Mouse (Mus musculus) G1E-ER4 (cell line): ENCODE data around the gene Crybg2. TPM values are rescaled to one million over a fixed set of nuclear protein-coding genes. Genes with fewer than 3 reads are reported as not detected.

Experiments
- GATA1 ChIP-seq: IDR thresholded peaks from one replicate; pipeline ENCODE4 v1.8.0; 2012; ENCODE audit warnings: low read length, inconsistent platforms
- polyA plus RNA-seq: library from polyadenylated mRNA; stranded (reverse); fragments of >175 nt; gene quantifications from 2 replicates; pipeline ENCODE4 v1.2.3, GENCODE M21; 2012

Gene Crybg2
- polyA plus RNA-seq, 1 experiment, result 0.13 TPM

DNA sequence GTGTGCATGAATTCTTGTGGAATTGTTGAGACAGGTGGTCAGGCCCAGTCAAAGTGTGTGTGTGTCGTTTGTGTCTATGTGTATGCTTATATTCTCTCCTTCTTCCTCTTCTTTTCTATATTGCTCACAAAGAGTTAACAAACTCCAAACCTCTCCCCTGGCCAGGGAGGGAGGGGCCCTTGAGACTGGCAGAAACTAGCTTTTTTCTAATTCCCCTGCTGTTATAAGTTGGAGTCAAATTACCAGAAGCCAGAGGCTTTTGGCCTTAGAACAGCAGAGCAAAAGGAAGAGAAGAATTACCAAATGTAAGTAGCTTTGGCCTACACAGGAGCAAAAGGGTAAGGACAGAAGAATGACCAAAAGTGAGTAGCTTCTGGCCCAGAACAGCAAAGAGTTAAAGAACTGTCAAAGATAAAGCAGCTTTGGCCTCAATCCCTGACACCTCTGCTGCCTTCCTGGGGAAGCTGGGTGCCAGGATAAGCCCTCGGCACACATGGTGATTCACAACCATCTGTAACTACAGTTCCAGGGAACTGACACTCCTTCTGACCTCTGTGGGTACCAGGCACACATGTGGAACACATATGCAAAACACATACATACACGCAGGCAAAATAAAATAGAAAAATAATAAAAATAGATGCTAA is 75.8 kb downstream of the Crybg2 start:
- TF ChIP-seq GATA1, result no peak

DNA sequence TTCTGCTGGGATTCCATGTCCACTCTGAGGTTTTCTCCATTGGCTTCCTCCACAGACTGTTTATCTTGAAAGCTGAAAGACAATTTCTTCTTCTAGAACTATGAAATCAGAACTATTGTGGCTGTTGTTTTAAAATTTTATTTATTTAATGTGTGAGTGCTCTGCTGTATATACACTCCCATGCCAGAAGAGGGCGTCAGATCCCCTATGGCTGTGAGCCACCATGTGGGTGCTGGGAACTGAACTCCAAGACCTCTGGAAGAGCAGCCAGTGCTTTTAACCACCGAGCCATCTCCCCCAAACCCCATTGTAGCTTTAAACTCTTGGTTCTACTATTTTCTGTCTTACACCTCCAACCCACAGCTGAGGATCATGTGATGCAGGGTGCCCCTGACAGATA is 78.2 kb downstream of the Crybg2 start:
- no peak for TF ChIP-seq GATA1

Other genes starting within 250 kb of the Crybg2 start
- 2.4 and 3.7 TPM in 2 replicates for gene Rps6ka1, start 173.0 kb upstream of the Crybg2 start, polyA plus RNA-seq
- gene Hmgn2, start 92.2 kb upstream of the Crybg2 start, polyA plus RNA-seq, result 641 and 793 TPM in 2 replicates
- 24.0 and 27.2 TPM in 2 replicates for gene Dhdds, start 59.9 kb upstream of the Crybg2 start, polyA plus RNA-seq
- gene Lin28a, start 42.0 kb upstream of the Crybg2 start, polyA plus RNA-seq, result not detected in 2 replicates
- gene Zfp683, start 7.0 kb upstream of the Crybg2 start, polyA plus RNA-seq, result not detected in 2 replicates
- gene Cd52, start 34.3 kb downstream of the Crybg2 start, polyA plus RNA-seq, result 0.18 TPM in 1 of 2 replicates, not detected in the other
- 6.2 and 11.1 TPM in 2 replicates for gene Ubxn11, start 41.8 kb downstream of the Crybg2 start, polyA plus RNA-seq
- 86.9 and 168 TPM in 2 replicates for gene Sh3bgrl3, start 68.0 kb downstream of the Crybg2 start, polyA plus RNA-seq
- 35.7 and 85.6 TPM in 2 replicates for gene Cep85, start 126.3 kb downstream of the Crybg2 start, polyA plus RNA-seq
- not detected in 2 replicates for gene Gm7534, start 142.2 kb downstream of the Crybg2 start, polyA plus RNA-seq
- gene Catsper4, start 166.6 kb downstream of the Crybg2 start, polyA plus RNA-seq, result not detected in 2 replicates
- not detected in 2 replicates for gene Cnksr1, start 177.6 kb downstream of the Crybg2 start, polyA plus RNA-seq
- 0.05 TPM in 1 of 2 replicates, not detected in the other for gene E130218I03Rik, start 182.8 kb downstream of the Crybg2 start, polyA plus RNA-seq
- 58.7 and 64.4 TPM in 2 replicates for gene Zfp593, start 184.8 kb downstream of the Crybg2 start, polyA plus RNA-seq
- gene Gm30191, start 186.1 kb downstream of the Crybg2 start, polyA plus RNA-seq, result not detected in 2 replicates
- not detected in 2 replicates for gene Grrp1, start 193.3 kb downstream of the Crybg2 start, polyA plus RNA-seq
- gene Pdik1l, start 227.1 kb downstream of the Crybg2 start, polyA plus RNA-seq, result 4.3 and 4.6 TPM in 2 replicates